26 mouse cellular contexts compared by ENCODE assay signal in genomic region chr12:73718036-73718435, GRCm38 (mm10).
DNase-seq lines count a peak whose midpoint lies in the region; ATAC-seq and TF ChIP-seq lines count a peak whose summit lies in the region.
"Had no signal": no experiment of that assay in that cellular context is flagged by ENCODE, and none has a peak within 500 bp of the region (broad histone marks: within the 10 kb centered on the region; RNA-seq: fewer than 3 reads in every experiment).

No protein-coding gene starts in this region.

- H3K4me3 ChIP-seq in heart, embryonic 10.5 days, result no peak overlapping the region
- H3K4me3 ChIP-seq in heart, adult 2 months, result no peak overlapping the region
- H3K4me3 ChIP-seq in heart, embryonic 16.5 days (ENCODE audit: low read length), result no peak overlapping the region
- H3K4me3 ChIP-seq: embryonic facial prominence, embryonic 13.5 days; embryonic facial prominence, embryonic 15.5 days; erythroblast, embryonic 14.5 days; forebrain, embryonic 10.5 days; forebrain, embryonic 12.5 days had no signal

- peak; percentile 66 for DNase-seq in heart, embryonic 10.5 days (ENCODE audit: low spot score)
- DNase-seq in heart, adult 2 months, result no peak
- DNase-seq in heart, postnatal 10 days, result no peak
- DNase-seq in Patski (ENCODE audit: low read depth, low spot score), result no peak
- DNase-seq: adrenal gland, adult 2 months; adrenal gland, postnatal 10 days; adrenal gland, postnatal 25 days; B cell, adult 2 months; cerebellum, adult 11 months; cerebellum, adult 18-20 months; cerebellum, adult 8-10 months; cerebellum, adult 9-11 months; cerebellum, postnatal 14 days; cerebellum, postnatal 36 days; embryo, embryonic 11 days had no signal

- no peaks in the 10 kb centered on the region for H3K79me2 ChIP-seq in heart, adult 2 months (replicated peaks; ENCODE audit: control insufficient read depth, insufficient read depth, low read length)

- H3K27me3 ChIP-seq in heart, embryonic 10.5 days (ENCODE audit: insufficient read depth, poor library complexity, severe bottlenecking), result no peaks in the 10 kb centered on the region
- no peaks in the 10 kb centered on the region for H3K27me3 ChIP-seq in heart, adult 2 months (ENCODE audit: control insufficient read depth, insufficient read depth, low read length)
- H3K27me3 ChIP-seq in heart, embryonic 16.5 days (ENCODE audit: control insufficient read depth, insufficient read depth, low read length), result no peaks in the 10 kb centered on the region
- no peaks in the 10 kb centered on the region for H3K27me3 ChIP-seq in Patski
- H3K27me3 ChIP-seq: CH12.LX; embryonic facial prominence, embryonic 13.5 days; embryonic facial prominence, embryonic 15.5 days; forebrain, embryonic 12.5 days had no signal

- no peak for TF ChIP-seq POLR2A in heart, adult 2 months (IDR thresholded peaks at IDR 0.05; ENCODE audit: insufficient read depth, low read depth, low read length)

- H3K27ac ChIP-seq in heart, embryonic 10.5 days, result peak overlapping the region; percentile 2; the same call in 1 of the 2 replicates
- H3K27ac ChIP-seq in heart, adult 2 months, result no peak overlapping the region
- 0 out of 2 replicates have a peak overlapping the region, but pooled peaks have one; percentile 7 for H3K27ac ChIP-seq in heart, embryonic 16.5 days (ENCODE audit: low read length)
- H3K27ac ChIP-seq: embryonic facial prominence, embryonic 13.5 days; embryonic facial prominence, embryonic 15.5 days; forebrain, embryonic 10.5 days; forebrain, embryonic 12.5 days had no signal

- WGBS in heart, embryonic 10.5 days, result 72% methylated on average over 10 of the region's 10 CpGs
- WGBS in heart, adult 2 months, result 64% methylated on average over 10 of the region's 10 CpGs
- WGBS in heart, embryonic 16.5 days, result 65% methylated on average over 10 of the region's 10 CpGs

- in situ Hi-C loops in Patski (cut with MboI; ENCODE audit: low pct_unique_long_range_greater_than_20kb), result no loop called here

- no peak overlapping the region for H3K4me2 ChIP-seq in heart, embryonic 16.5 days (ENCODE audit: low read depth, low read length)
- H3K4me2 ChIP-seq: embryonic facial prominence, embryonic 13.5 days; embryonic facial prominence, embryonic 15.5 days; forebrain, embryonic 12.5 days had no signal

- CTCF ChIA-PET in Patski (lab: Charles Lee), result interaction anchor here (1.3 kb wide), 1 partner anchor 87 kb away, joined by 3 read pairs; no protein-coding TSS in a partner anchor

- TF ChIP-seq CTCF in heart, adult 2 months (IDR thresholded peaks at IDR 0.05), result no peak
- no peak for TF ChIP-seq CTCF in Patski (IDR thresholded peaks at IDR 0.05)

- no peak for TF ChIP-seq EP300 in heart, adult 2 months (IDR thresholded peaks at IDR 0.05; ENCODE audit: insufficient read depth, low read depth, low read length)

- POLR2A ChIA-PET in Patski (lab: Charles Lee), result no interaction called here

- ATAC-seq in heart, embryonic 16.5 days (replicated peaks; ENCODE audit: extremely low read depth, insufficient read depth, low FRiP score), result no peak
- ATAC-seq in Patski, result peak; percentile 74
- ATAC-seq: CD4-positive, CD25-positive, alpha-beta regulatory T cell, adult 4 months; forebrain, embryonic 14.5 days; forebrain, embryonic 16.5 days had no signal

- intact Hi-C loops in heart, adult 2 months (cut with DNase I), result no loop called here
- intact Hi-C loops in heart, postnatal 10 days (cut with DNase I), result no loop called here

- peaks cover 13% of the 10 kb centered on the region for H3K4me1 ChIP-seq in heart, embryonic 10.5 days
- H3K4me1 ChIP-seq in heart, adult 2 months (ENCODE audit: control insufficient read depth, insufficient read depth, low read length), result peaks cover 6% of the 10 kb centered on the region
- peaks cover 25% of the 10 kb centered on the region for H3K4me1 ChIP-seq in heart, embryonic 16.5 days (ENCODE audit: control insufficient read depth, insufficient read depth, low read length)
- H3K4me1 ChIP-seq: embryonic facial prominence, embryonic 15.5 days; forebrain, embryonic 10.5 days; forebrain, embryonic 12.5 days had no signal

- no peaks in the 10 kb centered on the region for H3K9me3 ChIP-seq in heart, embryonic 10.5 days
- no peaks in the 10 kb centered on the region for H3K9me3 ChIP-seq in heart, embryonic 16.5 days (replicated peaks; ENCODE audit: control insufficient read depth, low read length)
- H3K9me3 ChIP-seq: embryonic facial prominence, embryonic 13.5 days; embryonic facial prominence, embryonic 15.5 days; forebrain, embryonic 10.5 days; forebrain, embryonic 12.5 days had no signal

- H3K36me3 ChIP-seq in heart, embryonic 10.5 days, result no peaks in the 10 kb centered on the region
- H3K36me3 ChIP-seq in heart, adult 2 months (ENCODE audit: control insufficient read depth, insufficient read depth, low read length), result peaks cover 1% of the 10 kb centered on the region
- H3K36me3 ChIP-seq in heart, embryonic 16.5 days (ENCODE audit: control insufficient read depth, insufficient read depth), result no peaks in the 10 kb centered on the region
- H3K36me3 ChIP-seq: embryonic facial prominence, embryonic 13.5 days; forebrain, embryonic 10.5 days; forebrain, embryonic 12.5 days; G1E had no signal

- no peak overlapping the region; the same call in 1 of the 2 replicates for H3K9ac ChIP-seq in heart, adult 2 months (ENCODE audit: low read depth, low read length)
- H3K9ac ChIP-seq in heart, embryonic 16.5 days (ENCODE audit: low read length), result no peak overlapping the region
- H3K9ac ChIP-seq: embryonic facial prominence, embryonic 13.5 days; embryonic facial prominence, embryonic 15.5 days; forebrain, embryonic 12.5 days had no signal
